Mouse (Mus musculus) MEL (cell line): ENCODE results near the gene Hmgb3.

Experiments
- CTCF ChIP-seq, 3 experiments: IDR thresholded peaks in 2 of 3; conservative IDR thresholded peaks in 1 of 3; 2 replicates each; pipeline ENCODE4 v1.5.1; 2011 to 2012; ENCODE audit warnings: low read length in 3 of 3, low read depth in 2 of 3, mild to moderate bottlenecking in 2 of 3, improper control_type of control experiment in 1 of 3, inconsistent platforms in 1 of 3, mixed read lengths in 1 of 3, moderate library complexity in 1 of 3; ENCODE audit not compliant: control insufficient read depth in 1 of 3, insufficient read depth in 1 of 3, poor library complexity in 1 of 3, severe bottlenecking in 1 of 3
- E2F4 ChIP-seq: IDR thresholded peaks from 2 replicates; pipeline ENCODE4 v1.6.1; 2011; ENCODE audit warnings: low read depth, low read length, improper control_type of control experiment, borderline replicate concordance
- EP300 ChIP-seq, 2 experiments: IDR thresholded peaks; 2 replicates each; pipeline ENCODE4 v1.6.1; 2011; ENCODE audit warnings: improper control_type of control experiment in 2 of 2, low read length in 2 of 2, low read depth in 1 of 2, mild to moderate bottlenecking in 1 of 2
- HCFC1 ChIP-seq: IDR thresholded peaks from 2 replicates; pipeline ENCODE4 v1.6.1; 2012; ENCODE audit warnings: low read depth, mild to moderate bottlenecking, inconsistent platforms, low read length, improper control_type of control experiment, moderate library complexity
- KAT2A ChIP-seq: conservative IDR thresholded peaks from 2 replicates; pipeline ENCODE4 v1.6.1; 2012; ENCODE audit warnings: low read depth, low read length, improper control_type of control experiment, inconsistent platforms
- MAFK ChIP-seq: IDR thresholded peaks from 2 replicates; pipeline ENCODE4 v1.6.1; 2011; ENCODE audit warnings: low read depth, mild to moderate bottlenecking, low read length, improper control_type of control experiment, borderline replicate concordance
- MYC ChIP-seq: IDR thresholded peaks from 2 replicates; pipeline ENCODE4 v1.6.1; 2011; ENCODE audit warnings: low read depth, mild to moderate bottlenecking, low read length, improper control_type of control experiment, moderate library complexity
- POLR2A ChIP-seq, 2 experiments: IDR thresholded peaks; 2 replicates each; pipeline ENCODE4 v1.6.1; 2011 to 2012; ENCODE audit warnings: low read length in 2 of 2, mild to moderate bottlenecking in 2 of 2, control low read depth in 1 of 2, improper control_type of control experiment in 1 of 2, low read depth in 1 of 2, moderate library complexity in 1 of 2; ENCODE audit not compliant: control insufficient read depth in 1 of 2, insufficient read depth in 1 of 2, poor library complexity in 1 of 2
- SMC3 ChIP-seq: IDR thresholded peaks from 2 replicates; pipeline ENCODE4 v1.6.1; 2011; ENCODE audit warnings: low read depth, low read length, improper control_type of control experiment
- TBP ChIP-seq: IDR thresholded peaks from 2 replicates; pipeline ENCODE4 v1.8.0; 2011; ENCODE audit warnings: low read depth, low read length, improper control_type of control experiment
- USF1 ChIP-seq: IDR thresholded peaks from 2 replicates; pipeline ENCODE4 v1.6.1; 2014; ENCODE audit warnings: low read depth, mild to moderate bottlenecking, inconsistent platforms, low read length, improper control_type of control experiment, moderate library complexity
- ZKSCAN1 ChIP-seq: IDR thresholded peaks from 2 replicates; pipeline ENCODE4 v1.6.1; 2012; ENCODE audit warnings: low read depth, mild to moderate bottlenecking, inconsistent platforms, low read length, improper control_type of control experiment, moderate library complexity

DNA sequence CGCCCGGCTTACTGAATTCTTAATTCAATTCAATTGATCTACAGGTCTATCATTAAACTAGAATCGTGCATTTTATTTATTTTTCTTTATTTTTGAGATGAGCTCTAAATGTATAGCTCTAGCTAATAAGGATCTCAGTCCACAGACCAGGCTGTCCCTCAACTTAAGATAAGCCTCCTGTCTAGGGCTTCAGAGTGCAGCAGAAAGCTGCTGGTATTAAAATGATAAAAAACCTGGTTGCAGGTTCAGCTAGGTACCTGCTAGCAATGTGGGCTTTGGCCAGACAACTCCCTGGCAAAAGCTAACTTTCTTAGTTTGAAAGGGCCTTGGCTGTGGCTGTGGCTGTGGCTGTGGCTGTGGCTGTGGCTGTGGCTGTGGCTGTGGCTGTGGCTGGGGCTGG, 32.8 kb upstream of the Hmgb3 start:
- TF ChIP-seq POLR2A (IDR thresholded peaks at IDR 0.05; ENCODE audit: control insufficient read depth in 1 of 2, insufficient read depth in 1 of 2, low read depth in 1 of 2, low read length in 2 of 2, poor library complexity in 1 of 2) (no peak), ZKSCAN1 (no peak), CTCF (IDR thresholded peaks at IDR 0.05 in 2 of 3, conservative IDR thresholded peaks at IDR 0.05 in 1 of 3; ENCODE audit: control insufficient read depth in 1 of 3, insufficient read depth in 1 of 3, low read depth in 2 of 3, low read length in 3 of 3, poor library complexity in 1 of 3, severe bottlenecking in 1 of 3) (no peak), HCFC1 (no peak), E2F4 (no peak), MYC (no peak), KAT2A (no peak), SMC3 (no peak), MAFK (no peak), TBP (no peak), EP300 (IDR thresholded peaks at IDR 0.05; ENCODE audit: low read depth in 1 of 2, low read length in 2 of 2) (no peak), USF1 (no peak)
